In the genomic region with DNA sequence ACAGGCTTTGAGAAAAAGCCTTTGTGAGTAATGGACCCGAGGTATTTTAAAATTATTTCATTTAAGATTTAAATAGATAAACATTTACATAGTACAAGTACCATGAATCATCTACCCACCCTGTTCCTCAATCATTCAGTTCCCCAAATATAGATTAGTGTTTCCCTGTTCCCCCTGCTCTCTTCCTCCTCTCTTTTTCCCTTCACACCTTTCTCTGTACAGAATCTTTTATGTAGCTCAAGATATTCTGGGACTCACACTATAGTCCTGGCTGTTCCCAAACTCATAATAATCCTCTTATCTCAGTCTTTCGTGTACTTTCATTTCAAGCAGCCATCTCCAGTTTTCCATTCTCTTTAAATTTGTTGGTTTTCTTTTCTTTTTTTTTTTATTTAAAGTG, we compare ENCODE assay signal across 24 mouse cellular contexts. TPM values are rescaled to one million over a fixed set of nuclear protein-coding genes. Genes with fewer than 3 reads are reported as not detected.
"Had no signal": no experiment of that assay in that cellular context is flagged by ENCODE, and none has a peak within 500 bp of the region (broad histone marks: within the 10 kb centered on the region; RNA-seq: fewer than 3 reads in every experiment).

No protein-coding gene starts in this region.

- ATAC-seq: hindbrain, embryonic 16.5 days; hindbrain, postnatal 0 days; inflammation-experienced regulatory T-cells, adult 6 months; intestine, embryonic 15.5 days; intestine, embryonic 16.5 days; intestine, postnatal 0 days had no signal

- DNase-seq: heart, postnatal 10 days; heart, postnatal 14 days; heart, postnatal 36 days; heart, postnatal 4 days; kidney, adult 11 months; kidney, adult 18-20 months; kidney, adult 2 months; kidney, adult 8-10 months; kidney, adult 9 months; kidney, postnatal 10 days; kidney, postnatal 14 days; kidney, postnatal 25 days; kidney, postnatal 36 days; kidney, postnatal 4 days; layer of hippocampus, adult 9-11 months; layer of hippocampus, postnatal 36 days had no signal

RNA-seq across cellular contexts. Expression of a gene that starts 4.3 kb away (rescaled TPM):
- total RNA-seq: heart, postnatal 25 days; heart, postnatal 36 days; heart, postnatal 4 days; hematopoietic stem cell, adult 5-6 weeks had no signal
